Mouse (Mus musculus) kidney, postnatal 4 days (tissue): ENCODE measurements around the gene Itga2b.
"Not testable (repeated sequence)": the region's sequence is repeated elsewhere in the genome, so short reads cannot be mapped to it uniquely, and the experiment has no call there.

Experiments
- DNase-seq, 2 experiments: peaks; one replicate each; pipeline ENCODE4 v3.0.0; 2021; ENCODE audit warnings: mixed read lengths in 2 of 2

The Itga2b gene

DNA sequence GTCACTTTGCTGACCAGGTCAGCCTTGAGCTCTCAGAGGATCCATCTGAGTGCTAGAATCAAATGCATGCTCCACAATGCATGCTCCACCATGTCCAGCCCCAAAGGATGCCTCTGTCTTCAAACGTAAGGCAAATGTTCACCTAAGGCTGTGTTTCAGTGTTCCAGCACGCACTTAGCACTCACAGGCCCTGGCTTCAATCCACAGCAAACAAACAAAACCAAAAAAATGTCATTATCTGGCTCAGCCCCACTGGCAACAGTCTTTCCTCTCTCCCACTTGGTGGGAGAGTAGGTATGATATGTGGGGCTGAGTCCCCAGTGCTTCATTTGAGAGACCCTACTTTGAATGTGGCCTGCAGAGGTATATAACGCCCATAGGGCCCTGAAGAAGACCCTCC, 58.9 kb downstream of the Itga2b start:
- no peak for DNase-seq

DNA sequence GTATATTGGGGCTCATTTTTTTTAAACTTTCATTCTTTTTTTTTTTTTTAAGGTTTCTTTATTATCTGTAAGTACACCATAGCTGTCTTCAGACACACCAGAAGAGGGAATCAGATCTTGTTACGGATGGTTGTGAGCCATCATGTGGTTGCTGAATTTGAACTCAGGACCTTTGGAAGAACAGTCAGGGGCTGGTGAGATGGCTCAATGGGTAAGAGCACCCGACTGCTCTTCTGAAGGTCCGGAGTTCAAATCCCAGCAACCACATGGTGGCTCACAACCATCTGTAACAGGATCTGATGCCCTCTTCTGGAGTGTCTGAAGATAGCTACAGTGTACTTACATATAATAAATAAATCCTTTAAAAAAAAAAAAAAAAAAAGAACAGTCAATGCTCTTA, 59.6 kb downstream of the Itga2b start:
- not testable (repeated sequence) for DNase-seq

DNA sequence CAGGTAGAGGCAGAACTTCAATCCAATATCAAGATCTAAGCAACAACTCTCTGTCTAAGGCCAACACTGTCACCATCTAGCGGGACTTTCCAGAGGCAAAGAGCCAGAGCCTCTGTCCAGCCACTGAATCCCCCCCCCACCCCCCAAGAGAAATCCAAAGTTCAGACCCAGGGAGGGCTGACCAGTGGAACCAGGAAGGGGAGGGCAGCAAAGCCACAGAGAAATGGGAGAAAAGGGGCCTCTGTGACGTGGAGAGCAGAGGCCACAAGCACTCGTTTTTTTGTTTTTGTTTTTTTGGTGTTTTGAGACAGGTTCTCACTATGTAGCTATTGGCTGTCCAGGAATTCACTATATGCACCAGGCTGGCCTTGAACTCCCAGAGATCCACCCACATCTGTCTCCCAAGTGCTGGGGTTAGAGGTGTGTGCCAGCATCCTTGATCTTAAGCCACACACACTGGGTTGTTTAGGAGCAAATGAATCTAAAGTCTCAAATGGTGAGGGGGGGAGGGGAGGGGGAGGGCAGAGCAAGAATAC, 60.1 kb downstream of the Itga2b start:
- DNase-seq: no peak

DNA sequence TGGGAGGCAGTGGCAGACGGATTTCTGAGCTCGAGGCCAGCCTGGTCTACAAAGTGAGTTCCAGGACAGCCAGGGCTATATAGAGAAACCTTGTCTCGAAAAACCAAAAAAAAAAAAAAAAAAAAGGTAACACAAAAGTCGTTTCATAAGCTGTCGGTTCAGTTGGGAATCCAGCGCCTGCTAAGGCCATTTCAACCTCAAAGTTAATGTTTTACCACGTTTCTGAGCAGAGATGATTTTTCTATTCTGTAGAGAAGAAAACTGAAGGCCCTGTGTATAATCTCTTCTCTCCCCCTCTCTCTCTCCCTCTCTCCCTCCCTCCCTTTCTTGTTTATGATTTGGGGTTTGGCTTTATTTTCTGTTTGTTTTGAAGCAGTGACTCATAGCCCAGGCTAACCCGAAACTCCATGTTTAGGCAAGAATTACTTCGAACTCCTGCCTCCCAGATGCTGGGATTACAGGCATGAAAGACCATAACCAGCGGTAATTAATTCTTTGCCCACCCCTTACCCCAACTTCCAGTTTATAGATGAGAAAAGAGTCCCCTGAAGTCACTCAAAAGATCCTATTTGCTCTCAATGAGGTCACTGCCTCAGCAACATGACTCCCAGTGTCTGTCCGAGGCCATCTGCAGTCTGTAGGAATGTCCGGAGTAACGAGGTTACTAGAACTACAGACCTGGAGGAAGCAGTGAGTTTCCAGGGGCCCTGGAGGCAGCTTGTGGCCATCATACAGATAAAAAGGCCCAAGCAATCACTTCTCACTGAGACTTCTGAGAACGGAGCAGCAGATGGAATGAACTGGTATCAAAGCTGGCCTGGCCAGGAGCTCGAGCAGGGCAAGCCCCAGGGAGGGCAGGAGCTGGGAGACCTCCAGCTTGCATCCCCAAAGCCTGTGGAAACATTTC, 60.8 kb downstream of the Itga2b start:
- no peak for DNase-seq

DNA sequence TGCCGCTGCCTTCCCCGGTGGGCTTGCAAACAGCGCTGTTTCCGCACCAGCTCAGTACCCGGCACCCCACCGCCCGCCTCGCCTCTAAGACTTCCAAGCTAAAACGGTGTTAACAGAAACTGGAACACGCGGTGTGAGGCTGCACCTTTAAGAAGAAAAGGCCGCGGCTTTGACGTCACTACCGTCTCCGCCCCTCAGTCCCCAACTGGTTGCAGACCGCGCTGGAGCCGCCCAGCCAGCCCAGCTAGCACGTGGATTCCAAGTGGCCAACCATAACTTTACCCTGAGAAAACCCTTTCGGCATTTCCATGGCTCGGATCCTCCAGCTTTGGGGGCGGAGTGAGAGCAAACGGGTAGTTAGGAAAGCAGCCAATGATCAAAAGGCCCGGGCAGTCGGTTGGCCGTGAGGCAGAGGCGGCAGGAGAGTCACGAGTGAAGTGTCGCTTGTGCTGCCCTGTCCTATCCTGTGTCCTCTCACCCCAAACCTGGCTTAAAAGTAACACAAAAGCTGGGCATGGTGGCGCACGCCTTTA, 61.5 kb downstream of the Itga2b start:
- peak; percentile 97 to 98 for DNase-seq

DNA sequence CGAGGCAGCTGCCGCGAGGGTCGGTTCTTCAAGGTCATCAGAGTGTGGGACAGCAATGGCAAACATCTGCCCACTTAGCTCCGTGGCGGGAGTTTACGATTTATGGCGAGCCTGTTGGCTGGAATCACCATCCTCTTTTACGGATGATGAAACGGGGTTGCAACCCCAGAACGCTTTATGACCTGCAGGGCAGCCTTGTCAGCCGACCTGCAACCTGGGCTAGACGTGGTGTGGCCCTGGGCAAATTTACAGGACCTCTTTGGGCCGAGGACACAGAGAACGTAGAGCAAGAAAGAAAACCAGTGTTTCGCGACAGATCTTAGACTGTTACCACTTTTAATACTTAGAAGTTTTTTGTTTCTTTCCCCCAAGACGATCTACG, 62.1 kb downstream of the Itga2b start, which contains the start of gene Slc25a39:
Gene Slc25a39 (minus strand): TSS at position 113 of the 382 bp plus-strand sequence.
- DNase-seq: no peak

DNA sequence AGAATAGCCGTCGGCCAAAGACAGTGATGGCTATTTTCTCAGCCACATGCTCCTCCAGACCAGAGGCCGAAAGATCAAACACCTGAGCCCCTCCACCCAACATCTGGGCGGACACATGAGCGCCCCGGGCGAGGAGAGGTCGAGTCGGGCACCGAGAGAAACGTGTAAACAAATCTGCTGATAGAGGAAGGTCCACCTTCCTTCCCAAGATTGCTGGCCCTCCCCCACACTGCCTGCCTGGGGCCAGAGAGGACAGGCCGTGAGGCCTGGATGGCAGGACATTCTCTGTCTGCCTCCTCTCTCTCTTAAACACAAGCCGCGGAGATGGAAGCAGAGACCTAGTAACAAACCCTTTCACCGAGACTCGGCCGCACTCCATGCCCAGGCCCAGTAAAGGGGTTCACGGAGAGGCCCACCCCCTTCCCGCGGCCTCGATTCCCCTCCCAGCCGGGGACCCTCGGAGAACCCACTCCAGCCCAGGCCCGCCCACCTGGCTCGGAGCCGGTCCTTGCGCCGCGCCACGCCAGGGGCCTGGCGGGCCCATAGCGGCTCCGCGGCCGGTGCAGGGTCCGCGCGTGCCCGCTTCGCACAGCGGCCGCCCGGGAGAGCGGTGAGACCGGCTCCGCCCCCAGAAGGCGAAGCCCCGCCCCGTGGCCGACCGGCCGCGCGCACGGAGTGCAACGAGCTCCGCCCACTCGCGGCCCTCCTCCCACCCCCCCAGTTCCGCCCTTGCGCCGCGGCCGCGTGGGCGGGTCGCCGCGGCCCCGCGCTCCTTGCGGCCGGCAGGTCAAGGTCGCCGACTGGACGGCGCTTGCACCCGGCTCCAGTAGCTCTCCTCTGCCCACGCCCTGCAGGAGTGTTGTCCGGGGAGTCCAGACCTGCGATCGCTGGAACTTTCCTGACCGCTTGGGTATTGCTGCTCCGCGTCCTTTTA, 62.8 kb downstream of the Itga2b start:
- DNase-seq: peak; percentile 96 to 97

DNA sequence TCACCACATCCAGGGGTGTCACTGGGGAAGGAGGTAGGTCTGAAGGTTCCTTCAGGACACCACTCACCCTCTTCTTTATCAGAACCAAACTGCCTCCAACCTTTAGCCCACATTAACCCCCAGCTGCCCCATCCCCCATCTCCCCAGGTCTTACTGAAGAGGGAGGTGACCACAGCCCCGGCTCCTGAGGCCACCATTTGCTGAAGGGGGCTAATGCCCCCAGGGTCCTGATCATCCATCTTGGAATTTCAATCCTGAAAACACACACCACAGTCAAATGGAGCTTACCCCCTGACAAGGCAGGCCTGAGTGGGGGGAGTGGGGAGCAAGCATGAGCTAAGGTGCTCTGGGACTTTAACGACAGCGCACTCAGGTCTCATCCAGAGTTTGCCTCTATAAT, 63.5 kb downstream of the Itga2b start:
- DNase-seq: no peak

DNA sequence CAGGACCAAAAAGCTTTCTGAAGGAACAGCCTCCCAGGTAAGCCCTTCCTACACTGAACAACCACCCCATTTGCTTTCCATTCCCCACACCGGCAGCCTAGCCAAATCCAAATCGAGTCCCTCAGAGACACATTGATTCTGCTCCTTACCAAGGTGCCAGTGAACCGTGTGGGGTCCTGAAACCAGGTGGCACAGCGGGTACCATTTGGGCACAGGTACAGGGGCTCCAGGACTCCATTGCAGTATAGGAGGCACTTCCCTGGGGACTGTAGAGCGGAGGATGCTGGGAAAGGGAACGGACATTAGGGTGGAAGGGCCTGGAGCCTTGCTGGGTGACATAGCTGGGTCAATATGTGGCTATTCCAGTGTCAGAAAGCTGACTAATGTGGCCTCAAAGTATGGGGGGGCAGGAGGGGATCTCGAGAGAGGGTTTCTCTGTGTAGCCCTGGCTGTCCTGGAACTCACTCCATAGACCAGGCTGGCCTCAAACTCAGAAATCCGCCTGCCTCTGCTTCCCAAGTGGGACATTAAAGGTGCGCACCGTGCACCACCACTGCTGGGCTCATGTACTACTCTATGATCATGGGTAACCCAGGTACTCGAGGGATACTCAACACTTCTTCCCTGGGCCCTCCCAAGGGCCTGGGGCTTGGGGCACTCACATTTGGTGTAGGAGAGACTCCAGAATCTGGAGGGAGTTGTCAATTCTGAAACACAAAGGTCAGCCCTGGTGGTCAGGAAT, 64.2 kb downstream of the Itga2b start:
- no peak for DNase-seq

DNA sequence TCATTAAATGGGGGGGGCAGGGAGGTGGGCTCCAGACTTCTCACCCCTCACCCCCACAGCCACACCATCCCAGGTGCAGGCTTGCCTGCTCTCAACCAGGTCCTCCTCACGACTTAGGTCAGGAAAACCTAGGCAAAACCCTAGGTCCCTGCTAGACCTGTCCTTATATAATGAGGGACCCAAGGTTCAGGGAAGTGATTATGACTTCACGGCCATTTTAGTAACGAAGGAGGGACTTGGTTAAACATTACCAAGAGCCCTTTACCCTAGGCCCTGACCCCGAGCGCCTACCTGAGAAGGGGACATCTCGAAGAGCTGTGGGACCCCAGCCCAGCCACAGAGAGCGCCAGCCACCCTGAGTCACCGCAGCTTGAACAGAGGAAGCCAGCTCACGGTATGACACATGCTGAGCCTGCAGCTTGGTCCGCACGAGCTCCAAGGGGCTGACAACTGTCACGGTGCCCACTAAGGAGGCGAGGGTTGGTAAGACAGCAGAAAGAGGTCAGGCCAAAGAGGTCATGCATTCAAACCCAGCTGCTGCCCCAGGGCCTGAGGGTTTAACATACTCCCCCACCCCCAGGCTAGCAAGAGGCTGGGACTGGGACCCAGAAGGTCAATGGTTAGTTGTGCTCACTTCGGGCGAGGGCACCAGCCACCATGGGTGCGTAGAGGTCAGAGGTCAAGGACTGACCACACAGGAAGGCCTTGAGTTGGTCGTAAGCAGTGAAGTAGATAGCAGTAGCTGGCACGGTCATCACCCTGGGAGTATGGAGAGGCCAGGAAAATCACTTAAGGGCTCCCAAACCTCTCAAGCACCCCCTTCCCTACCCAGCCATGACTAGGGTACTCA, 65.5 kb downstream of the Itga2b start:
- DNase-seq: no peak

DNA sequence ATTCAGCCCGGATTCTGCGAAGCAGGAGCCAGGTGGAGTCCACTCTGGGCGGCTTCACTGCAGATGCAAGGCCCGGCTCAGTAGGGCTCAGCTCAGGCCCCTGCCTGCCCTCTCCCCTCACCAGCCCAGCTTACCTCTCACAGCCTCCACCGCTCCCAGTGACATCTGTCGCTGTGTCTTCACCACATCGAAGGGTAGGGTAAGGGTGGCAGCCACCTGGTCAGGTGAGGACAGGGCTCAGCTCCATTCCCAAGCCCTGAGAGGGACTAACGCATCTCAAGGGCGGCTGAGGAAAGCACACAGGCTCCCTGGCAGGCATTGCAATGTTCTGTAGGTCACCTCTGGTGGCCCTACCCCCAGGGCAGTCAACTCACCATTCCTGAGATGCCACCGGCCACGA, 66.3 kb downstream of the Itga2b start:
- no peak for DNase-seq
